Mouse (Mus musculus) CD4-positive, CD25-positive, alpha-beta regulatory T cell, adult 4 months (primary cell): ENCODE data around the gene Gm10840. TPM values are rescaled to one million over a fixed set of nuclear protein-coding genes. Genes with fewer than 3 reads are reported as not detected.
"Not testable (repeated sequence)": the region's sequence is repeated elsewhere in the genome, so short reads cannot be mapped to it uniquely, and the experiment has no call there.

Source experiments
- ATAC-seq: one replicate; pipeline ENCODE4 v1.8.0; 2017
- polyA plus RNA-seq, 2 experiments: library from polyadenylated mRNA; unstranded; fragments of 100-300 nt; shearing (Covaris generic); gene quantifications; one replicate each; pipeline ENCODE4 v1.2.1; 2017

Gm10840 gene
- polyA plus RNA-seq, 2 experiments from 2014 or later = not detected

- not testable (repeated sequence) for ATAC-seq
These were observed 39.3 kb downstream of the Gm10840 start for GRCm38 (mm10) chr11:106199997-106200396.

- ATAC-seq = peak; percentile 50
These were observed 40.1 kb downstream of the Gm10840 start for GRCm38 (mm10) chr11:106200756-106201155.

GRCm38 (mm10) chr11:106201337-106202122 lies 40.9 kb downstream of the Gm10840 start:
- ATAC-seq = peak; percentile 58

- peak; percentile 70 for ATAC-seq
These were observed 41.4 kb downstream of the Gm10840 start, which contains the start of gene Strada for GRCm38 (mm10) chr11:106202123-106202465. Gene Strada (minus strand): TSS chr11:106202168.

Other genes starting within 250 kb of the Gm10840 start
- gene Cyb561, start 207.5 kb upstream of the Gm10840 start, polyA plus RNA-seq = 1 to 10 TPM in 1 of 2 experiments, under 1 TPM in 1; 0.48 to 1.7 TPM
- gene Ace, start 192.9 kb upstream of the Gm10840 start, polyA plus RNA-seq = not detected
- not detected for gene Ace3, start 166.2 kb upstream of the Gm10840 start, polyA plus RNA-seq
- under 1 TPM in 1 of 2 experiments, not detected in 1; 0.18 TPM for gene Kcnh6, start 152.7 kb upstream of the Gm10840 start, polyA plus RNA-seq
- 10 to 100 TPM; 23.9 to 26.4 TPM for gene Dcaf7, start 124.0 kb upstream of the Gm10840 start, polyA plus RNA-seq
- 10 to 100 TPM in 1 of 2 experiments, 1 to 10 TPM in 1; 7.4 to 18.0 TPM for gene Taco1, start 94.8 kb upstream of the Gm10840 start, polyA plus RNA-seq
- 10 to 100 TPM; 30.1 to 37.1 TPM for gene Map3k3, start 76.2 kb upstream of the Gm10840 start, polyA plus RNA-seq
- gene Limd2, start within 50 bp of the Gm10840 start, polyA plus RNA-seq = 100 to 1,000 TPM; 597 to 715 TPM
- gene Strada, start 41.3 kb downstream of the Gm10840 start, polyA plus RNA-seq = 10 to 100 TPM; 34.5 to 40.0 TPM
- gene Ccdc47, start 55.5 kb downstream of the Gm10840 start, polyA plus RNA-seq = 10 to 100 TPM; 92.6 to 96.6 TPM
- gene Ddx42, start 56.1 kb downstream of the Gm10840 start, polyA plus RNA-seq = 100 to 1,000 TPM in 1 of 2 experiments, 10 to 100 TPM in 1; 84.7 to 135 TPM
- gene Ftsj3, start 95.2 kb downstream of the Gm10840 start, polyA plus RNA-seq = 10 to 100 TPM; 52.9 to 85.8 TPM
- 100 to 1,000 TPM; 161 to 197 TPM for gene Psmc5, start 95.3 kb downstream of the Gm10840 start, polyA plus RNA-seq
- gene Smarcd2, start 112.1 kb downstream of the Gm10840 start, polyA plus RNA-seq = 10 to 100 TPM; 12.3 to 23.7 TPM
- under 1 TPM; 0.39 TPM for gene Tcam1, start 115.8 kb downstream of the Gm10840 start, polyA plus RNA-seq
- not detected for gene Gh, start 141.0 kb downstream of the Gm10840 start, polyA plus RNA-seq
- gene Cd79b, start 153.9 kb downstream of the Gm10840 start, polyA plus RNA-seq = 10 to 100 TPM; 44.8 to 77.1 TPM
- under 1 TPM in 1 of 2 experiments, not detected in 1; 0.14 TPM for gene Scn4a, start 192.4 kb downstream of the Gm10840 start, polyA plus RNA-seq
- under 1 TPM in 1 of 2 experiments, not detected in 1; 0.43 TPM for gene Prr29, start 204.6 kb downstream of the Gm10840 start, polyA plus RNA-seq
- 100 to 1,000 TPM; 132 to 138 TPM for gene Icam2, start 227.2 kb downstream of the Gm10840 start, polyA plus RNA-seq